Mouse (Mus musculus): ENCODE data around the gene Pik3r3. TPM values are rescaled to one million over a fixed set of nuclear protein-coding genes. Genes with fewer than 3 reads are reported as not detected.
"Not testable (repeated sequence)": the region's sequence is repeated elsewhere in the genome, so short reads cannot be mapped to it uniquely, and the experiment has no call there.

The Pik3r3 gene
- 1 to 10 TPM; 3.7 to 8.2 (median 5.5) TPM for total RNA-seq (2022)

DNA sequence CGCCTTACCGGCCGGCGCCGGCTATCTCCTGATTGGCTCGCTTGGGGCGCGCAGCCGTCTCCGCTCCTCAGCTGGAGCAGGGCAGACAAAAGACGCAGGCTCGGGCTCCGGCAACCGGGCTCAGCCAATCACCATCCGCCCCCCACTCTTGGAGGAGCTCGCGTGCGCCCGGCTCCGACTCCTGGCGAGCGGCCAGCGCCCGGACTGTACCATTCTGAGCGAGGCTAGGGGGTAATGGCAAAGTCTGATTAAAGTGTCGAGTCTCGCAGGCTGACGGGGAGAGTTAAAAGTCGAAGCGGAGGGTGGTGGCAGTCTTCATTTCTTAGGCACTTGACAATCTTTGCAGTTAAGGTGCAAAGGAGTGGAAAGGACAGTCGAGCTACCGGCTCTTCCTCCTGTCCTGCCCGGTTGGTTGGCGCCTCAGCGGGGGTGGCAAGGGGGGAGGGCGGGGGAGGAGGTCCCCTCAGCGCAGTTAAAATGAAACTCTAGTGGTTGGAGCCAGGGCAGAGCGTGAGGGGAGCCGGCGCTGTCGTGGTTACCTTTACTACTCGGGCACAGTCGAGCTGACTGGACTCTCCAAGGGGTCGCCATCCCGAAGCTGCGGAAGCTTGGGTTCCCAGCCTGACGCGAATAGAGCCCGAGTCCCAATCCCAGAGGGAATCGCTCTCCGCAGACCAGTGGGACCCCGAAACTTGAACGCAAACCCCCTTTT is at the start of gene Pik3r3:
Gene Pik3r3 (plus strand): TSS at position 479 of the 712 bp plus-strand sequence.
- peak; percentile 94 to 97 for DNase-seq (ENCODE audit: low spot score in 2 of 2)

DNA sequence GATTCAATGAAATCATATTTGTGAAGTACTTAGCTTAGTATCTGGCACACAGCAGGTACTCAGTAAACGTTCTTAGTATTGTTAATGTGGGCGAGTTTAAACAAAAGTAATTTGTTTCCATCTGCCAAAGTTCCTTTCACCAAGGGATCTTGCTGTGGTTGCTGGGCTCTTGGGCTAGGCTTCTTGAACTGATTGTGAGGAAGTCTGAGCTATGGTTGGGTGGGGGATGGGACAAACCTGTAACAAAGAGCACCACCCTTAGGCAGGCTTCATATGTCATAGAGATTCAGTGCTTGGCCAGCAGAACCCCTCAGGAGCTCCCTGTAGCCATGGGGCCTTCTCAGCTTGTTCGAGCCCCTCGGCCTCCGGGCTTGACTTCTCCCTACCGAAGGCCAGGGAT is 48.3 kb upstream of the Pik3r3 start, which contains the start of the genes 1700042G07Rik and Gm49337:
Gene 1700042G07Rik (plus strand): TSS at position 301 of the 400 bp plus-strand sequence.
Gene Gm49337 (plus strand): TSS at position 313 of the 400 bp plus-strand sequence.
- DNase-seq (ENCODE audit: low spot score in 2 of 2), result no peak

DNA sequence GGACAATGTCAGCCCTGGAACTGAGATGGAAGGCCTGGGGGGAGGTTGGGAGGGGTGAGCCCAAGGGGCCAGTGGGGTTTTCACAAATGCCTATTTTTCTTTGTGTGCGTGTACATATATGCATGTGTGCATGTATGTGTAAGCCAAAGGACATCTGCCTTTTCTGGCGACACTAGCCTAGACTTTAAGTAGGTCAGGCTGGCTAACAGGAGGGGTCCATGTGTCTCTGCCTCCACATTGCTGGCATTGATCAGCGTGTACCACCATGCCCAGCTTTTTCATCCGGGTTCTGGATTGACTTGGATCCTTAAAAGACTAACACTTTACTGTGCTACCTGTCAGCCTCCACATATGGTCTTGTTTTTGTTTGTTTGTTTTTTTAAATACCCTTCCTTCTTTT is 47.7 kb upstream of the Pik3r3 start:
- no peak for DNase-seq (ENCODE audit: low spot score in 2 of 2)

DNA sequence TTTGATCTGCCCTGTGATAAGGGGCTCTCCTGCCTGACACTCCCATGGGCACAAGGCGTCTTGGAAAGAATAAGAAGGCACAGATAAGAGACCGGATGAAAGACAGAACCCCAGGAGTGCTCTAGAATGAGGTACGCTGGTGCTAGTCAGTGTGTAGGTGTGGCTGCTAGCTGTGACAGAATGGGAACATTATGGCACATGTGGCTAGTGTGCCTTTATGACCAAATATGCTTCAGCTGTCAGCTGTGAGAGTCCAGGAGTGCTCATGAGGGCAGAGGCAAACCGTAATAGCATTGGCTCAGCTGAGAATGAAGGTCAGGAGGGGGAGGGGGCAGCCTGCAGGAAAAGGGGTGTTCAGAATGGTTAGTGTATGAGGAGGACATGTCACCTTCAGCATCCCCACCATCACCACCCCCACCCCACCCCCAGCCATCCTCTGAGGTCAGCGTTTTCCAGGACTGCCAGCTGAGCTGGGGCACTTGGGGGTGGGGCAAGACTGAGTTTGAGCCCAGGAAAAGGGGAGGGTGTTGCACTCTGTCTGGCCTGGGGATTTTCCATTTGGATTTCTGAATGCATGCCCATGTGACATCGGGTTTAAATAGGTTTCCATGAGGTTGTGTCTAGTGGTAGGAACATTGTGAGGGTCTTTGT is 46.8 kb upstream of the Pik3r3 start:
- DNase-seq (ENCODE audit: low spot score in 2 of 2), result no peak

DNA sequence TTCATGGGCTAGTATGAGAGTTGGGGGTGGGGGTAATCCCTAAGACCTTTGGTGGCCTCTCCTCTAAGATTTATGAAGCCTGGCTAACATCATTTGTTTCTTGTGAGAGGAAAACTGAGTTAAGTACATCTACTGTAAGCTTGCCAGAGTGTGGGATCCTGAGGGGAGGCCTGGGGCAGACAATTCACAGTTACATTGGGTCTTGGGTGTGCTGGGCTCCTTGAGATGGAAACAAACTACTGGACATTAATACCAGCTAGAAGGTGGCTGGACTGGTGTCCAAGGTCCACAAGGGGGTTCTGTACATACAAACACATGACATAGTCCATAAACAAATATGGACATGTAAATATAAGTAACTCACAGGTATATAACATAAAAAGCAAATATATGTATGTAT is 46.3 kb upstream of the Pik3r3 start:
- no peak for DNase-seq (ENCODE audit: low spot score in 2 of 2)

DNA sequence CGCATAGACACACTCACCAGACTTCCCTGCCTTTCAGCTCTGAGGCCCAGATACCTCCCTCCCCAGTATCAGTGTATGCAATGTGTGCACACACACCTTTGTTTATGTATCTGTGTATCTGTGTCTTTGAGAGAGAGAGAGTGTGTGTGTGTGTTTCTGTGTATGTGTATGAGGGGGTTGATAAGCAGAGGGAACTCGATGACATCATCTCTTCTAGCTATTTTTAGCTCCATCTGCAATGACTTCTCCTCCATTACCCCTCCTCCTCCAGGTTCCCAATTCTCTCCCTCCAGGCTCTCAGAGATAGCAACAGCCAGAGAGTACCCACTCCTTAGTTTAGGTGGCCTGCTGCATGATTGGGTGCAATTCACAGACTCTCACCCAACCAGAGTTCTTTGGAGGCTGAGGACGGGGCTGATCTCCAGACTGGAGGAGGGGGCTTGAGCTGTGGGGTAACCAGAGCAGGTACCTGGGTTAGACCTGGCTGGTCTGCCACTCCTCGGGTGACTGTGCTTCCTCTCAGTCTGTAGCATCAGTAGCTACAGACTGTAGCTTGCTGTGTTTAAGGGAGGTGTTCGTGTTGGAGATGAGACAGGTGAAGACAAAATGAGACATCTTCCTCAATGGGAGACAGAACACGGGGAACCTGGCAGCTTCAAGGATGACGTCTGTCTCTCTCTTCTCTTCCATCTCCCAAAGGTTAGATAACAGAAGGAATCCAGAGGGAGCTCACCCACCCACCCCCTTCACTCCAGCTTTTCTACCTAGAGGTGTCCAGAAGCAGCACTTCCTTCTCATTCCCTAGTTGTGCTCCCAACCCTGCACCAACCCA is 45.5 kb upstream of the Pik3r3 start:
- DNase-seq (ENCODE audit: low spot score in 2 of 2), result no peak

DNA sequence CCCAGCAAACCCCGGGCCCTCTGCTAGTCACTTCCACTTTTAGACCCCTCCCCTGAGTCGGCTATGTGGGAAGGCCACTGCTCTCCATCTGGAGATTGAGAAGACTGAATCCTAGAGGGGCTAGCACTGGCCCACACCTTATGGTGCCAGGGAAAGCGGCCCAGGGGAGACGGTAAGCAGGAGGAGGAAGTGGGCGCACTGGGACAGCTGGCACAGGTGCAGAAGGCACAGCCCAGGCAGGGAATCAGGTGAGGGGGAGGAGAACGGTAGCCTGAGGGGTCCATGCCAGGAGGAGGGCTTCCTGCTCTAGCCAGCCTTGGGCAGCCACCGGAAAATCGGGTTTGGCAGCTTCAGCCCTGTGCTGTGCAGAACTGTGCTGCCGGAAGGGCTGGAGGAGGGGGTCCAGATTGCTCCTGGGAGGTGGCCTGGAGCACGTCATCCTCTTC is 44.9 kb upstream of the Pik3r3 start:
- DNase-seq (ENCODE audit: low spot score in 2 of 2), result peak in 1 of 2 experiments; percentile 13

DNA sequence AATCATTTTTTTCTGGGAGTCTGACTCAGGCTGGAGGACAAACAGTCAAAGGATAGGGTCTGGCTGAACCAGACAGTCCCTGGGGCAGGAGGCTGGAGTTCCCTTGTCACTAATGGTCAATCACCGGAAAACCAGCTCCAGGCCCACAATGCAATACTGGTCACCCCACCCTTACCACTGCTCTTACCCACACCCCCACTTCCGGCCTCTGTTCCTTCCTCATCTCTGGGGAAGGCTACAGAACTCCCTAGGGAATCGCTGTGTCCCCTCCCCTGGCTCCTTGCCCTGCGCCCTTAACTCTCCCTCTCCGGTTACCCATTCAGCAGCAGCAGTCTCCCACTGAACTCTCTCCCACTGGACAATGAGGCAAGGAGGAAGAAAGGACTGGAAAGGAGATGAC is 44.3 kb upstream of the Pik3r3 start:
- DNase-seq (ENCODE audit: low spot score in 2 of 2), result peak; percentile 44 to 52

DNA sequence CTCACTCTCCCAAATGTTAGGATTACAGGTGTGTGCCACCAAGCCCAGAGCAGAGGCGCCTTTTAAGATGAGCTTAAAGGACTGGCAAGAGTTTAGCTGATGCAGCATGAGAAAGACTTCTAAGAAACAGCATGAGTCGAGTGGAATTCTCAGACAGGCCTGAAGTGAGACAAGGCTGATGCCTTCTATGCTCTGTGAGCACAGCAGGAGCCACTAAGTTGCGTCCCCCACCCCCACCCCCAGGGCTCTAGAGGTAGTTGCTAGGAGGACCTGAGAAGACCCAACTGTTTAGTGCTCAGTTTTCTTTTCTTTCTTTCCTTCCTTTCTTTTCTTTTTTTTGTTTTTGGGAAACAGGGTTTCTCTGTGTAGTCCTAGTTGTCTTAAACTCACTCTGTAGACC is 39.3 kb upstream of the Pik3r3 start:
- no peak for DNase-seq (ENCODE audit: low spot score in 2 of 2)

DNA sequence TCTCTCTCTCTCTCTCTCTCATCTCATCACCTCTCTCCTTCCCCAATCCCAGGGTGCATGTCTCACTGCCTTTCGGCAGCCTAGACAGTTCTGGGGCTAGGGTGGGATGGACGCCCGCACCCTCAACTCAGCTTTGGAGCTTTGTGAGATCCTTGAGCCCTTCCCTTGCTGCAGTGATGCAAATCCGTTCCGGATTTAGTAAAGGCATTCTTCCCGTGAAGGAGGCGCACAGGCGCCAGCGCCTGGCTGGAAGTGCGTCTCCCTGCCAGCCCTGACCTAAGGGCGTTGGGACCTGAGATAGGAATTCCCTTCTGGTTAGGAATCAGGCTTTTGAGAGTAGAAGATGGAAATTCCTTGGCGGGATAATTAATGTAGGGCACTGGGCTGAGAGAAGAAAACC is 38.7 kb upstream of the Pik3r3 start:
- DNase-seq (ENCODE audit: low spot score in 2 of 2), result no peak

DNA sequence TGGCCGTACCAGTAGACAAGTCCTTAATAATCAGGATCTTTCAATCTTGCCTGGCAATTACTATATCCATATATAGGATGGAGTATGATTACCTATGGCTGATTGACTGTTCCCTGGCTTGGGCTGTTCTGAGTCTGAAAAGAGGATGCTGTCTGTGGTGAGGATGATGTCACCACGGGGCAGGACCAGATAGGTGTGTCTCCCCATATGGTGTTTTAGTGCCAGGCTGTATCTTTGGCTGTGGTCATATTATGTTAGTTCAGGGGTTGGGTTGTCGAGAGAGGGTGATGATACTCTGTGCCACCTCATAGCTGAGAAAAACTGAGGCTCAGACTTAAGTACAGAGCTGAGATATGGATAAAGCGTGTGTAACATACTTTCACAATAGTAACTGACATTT is 36.3 kb upstream of the Pik3r3 start:
- DNase-seq (ENCODE audit: low spot score in 2 of 2), result no peak

DNA sequence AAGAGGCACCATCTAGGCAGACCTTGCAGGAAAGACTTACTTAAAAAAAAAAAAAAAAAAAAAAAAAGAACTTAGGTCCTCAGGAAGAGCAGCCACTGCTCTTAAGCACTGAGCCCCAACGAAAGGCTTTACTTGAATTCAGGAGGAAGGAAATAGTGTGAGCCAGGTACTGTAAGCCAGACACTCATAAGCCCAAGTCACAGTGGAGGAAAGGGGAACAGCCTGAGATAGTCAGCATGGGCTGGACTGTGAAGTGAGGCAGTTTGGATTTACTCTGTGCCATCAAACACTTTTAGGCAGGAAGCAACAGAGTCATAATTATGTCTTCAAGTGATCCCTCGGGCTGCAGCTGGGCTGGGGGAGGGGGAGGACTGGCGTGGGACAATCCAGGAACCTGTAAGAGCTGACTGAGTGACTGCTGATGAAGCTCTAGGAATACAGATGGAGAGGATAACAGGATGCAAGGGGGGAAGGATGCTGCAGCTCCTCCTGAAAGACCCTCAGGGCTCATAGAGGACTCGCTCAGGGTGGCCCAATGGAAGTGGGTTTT is 29.1 kb upstream of the Pik3r3 start:
- DNase-seq (ENCODE audit: low spot score in 2 of 2), result no peak

DNA sequence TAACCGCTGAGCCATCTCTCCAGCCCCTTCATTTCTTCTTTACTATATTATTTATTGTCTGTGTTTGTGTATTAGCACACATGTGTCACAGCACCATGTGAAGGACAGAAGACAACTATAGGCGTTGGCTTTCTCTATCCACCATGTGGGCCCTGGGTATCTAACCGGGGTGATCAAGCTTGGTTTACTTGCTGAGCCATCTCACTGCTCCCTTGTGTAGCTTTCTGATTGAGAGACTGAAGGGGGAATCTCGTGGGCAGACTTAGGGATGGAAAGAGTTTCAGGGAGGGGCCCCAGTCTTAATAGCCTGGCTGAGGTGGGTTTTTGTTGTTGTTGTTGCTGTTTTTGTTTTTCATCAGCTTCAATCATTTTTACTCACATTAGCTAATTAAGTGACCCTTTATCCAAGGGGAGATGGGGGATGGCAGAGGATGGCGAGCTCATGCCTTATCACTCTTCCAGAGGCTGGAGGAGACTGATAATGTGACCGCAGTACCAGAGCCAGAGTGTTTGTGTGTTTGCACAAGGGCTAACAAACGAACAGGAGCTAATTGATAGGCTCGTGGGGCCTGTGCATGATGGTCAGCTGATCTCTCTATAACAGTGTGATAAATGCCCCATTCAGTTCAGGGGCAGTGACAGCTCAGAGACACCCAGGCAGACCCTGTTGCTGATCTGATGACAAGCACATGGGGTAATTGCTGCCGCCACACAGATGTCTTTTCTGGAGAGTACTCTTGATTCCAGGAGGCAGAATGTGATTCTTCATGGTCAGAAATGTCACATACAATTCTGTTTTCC is 27.6 kb upstream of the Pik3r3 start:
- no peak for DNase-seq (ENCODE audit: low spot score in 2 of 2)

DNA sequence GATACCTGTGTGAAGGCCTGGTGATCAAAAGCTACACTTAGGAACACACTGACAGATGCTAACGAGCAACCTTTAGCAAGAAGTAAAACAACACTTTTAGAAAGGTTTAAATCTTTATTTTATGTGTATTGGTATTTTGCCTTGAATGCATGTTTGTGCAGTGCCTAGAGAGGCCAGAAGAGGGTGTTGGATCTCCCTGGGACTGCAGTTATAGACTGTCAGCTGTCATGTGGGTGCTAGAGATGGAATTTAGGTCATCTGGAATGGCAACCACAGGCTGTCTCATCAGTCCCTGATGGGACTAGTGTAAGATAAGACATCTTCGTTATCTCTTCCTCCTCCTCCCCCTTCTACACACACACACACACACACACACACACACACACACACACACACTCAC is 23.0 kb upstream of the Pik3r3 start:
- DNase-seq (ENCODE audit: low spot score in 2 of 2), result no peak

DNA sequence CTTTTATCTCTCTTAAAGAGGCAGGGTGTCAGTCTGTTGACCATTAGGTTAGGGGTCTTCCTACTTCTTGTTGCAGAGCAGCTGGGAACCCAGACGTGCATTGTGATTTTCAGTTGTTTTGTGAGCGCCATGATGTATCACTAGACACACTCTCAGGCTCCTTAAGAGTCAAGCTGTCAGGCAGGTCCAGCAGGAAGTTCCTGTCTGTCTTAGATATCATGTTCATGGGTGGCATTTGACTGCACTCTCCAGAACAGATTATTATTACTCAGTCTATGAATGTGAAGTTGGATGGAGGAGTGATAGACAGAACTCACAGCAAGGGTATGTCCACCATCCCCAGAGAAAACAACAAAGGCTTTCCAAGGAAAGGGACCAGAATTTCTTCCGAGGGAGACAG is 17.0 kb upstream of the Pik3r3 start:
- DNase-seq (ENCODE audit: low spot score in 2 of 2), result no peak

DNA sequence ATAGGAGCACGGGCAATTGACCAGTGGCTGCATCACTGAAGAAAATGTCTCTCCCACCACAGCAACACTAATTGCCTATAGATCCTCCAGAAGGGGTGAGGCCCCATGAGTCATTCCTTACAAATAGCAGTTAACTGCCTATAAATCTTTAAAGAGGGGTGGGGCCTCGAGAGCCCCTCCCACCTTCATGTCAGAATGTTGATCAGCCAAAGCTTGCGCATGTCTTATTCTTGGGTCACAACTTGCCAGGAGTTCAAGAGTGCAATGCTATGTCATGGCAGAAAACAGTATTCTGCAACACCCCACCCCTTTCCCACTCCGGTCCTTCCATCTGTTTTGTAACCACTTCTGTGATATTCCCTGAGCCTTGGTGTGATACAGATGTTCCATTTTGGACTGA is 14.9 kb upstream of the Pik3r3 start:
- DNase-seq (ENCODE audit: low spot score in 2 of 2), result no peak

DNA sequence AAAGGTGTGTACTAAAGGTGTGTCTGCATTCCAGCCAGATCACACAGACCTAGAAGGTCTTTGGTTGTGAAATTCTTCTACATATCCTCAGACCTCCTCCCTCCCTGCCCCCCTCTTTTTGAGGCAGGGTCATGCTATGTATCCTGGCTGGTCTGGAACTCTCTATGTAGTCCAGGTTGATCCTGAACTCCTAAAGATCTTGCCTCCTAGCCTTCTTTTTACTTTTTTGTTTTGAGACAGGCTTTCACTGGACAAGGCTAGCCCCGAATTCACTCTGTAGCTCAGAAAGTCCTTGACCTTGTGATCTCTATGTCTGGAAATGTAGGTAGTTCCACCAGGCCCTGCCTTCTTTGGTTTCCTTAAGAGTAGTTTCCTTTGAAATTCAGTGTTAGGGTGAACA is 12.5 kb upstream of the Pik3r3 start:
- no peak for DNase-seq (ENCODE audit: low spot score in 2 of 2)

DNA sequence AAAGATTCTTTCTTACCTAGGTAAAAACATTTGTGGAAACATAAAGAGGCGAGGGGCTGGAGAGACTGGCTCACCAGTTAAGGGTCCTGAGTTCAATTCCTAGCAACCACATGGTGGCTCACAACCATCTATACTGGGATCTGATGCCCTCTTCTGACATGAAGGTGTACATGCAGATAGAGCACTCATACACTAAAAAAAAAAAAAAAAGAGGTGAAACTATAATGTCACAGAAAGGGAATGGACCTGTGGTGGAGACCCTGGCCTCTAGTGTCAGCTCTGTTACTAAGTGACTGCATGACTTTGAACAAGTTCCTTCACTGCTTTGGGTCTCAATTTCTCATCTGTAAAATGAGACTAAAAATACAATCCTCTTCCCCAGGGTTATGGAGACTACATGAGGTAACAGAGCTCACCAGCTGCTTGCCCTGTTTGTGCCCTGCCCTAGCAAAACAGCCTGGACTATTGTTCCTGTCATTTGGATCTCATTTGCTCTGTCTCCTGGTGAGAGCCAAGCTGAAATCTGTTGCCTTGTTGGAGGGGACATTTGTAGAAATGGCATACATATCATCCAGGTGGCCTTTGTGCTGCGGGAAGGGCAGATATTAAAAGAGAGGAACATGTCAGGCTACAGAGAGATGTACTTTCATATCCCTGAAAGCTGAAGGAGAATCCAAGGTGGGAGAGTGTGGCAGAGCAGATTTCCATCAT is 5.4 kb upstream of the Pik3r3 start:
- DNase-seq (ENCODE audit: low spot score in 2 of 2), result no peak

DNA sequence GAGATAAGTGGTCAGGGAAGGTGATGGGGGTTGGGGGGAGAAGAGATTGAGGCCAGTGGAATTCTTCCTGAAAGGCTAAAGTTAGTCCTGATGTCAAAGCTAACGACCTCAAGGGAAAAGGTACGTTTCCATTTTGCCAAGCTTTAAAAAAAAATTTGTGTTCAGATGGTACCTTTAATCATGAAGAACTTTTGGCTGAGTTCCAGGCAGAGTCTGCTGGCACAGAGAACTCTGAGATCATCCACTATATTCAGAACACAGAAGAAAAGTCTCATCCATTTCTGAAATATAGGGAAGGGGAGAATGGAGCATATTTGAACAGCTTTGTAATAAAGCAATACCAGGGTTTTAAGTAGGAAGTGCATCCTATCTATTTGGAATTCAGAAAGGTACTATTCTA is 4.4 kb upstream of the Pik3r3 start:
- DNase-seq (ENCODE audit: low spot score in 2 of 2), result no peak

DNA sequence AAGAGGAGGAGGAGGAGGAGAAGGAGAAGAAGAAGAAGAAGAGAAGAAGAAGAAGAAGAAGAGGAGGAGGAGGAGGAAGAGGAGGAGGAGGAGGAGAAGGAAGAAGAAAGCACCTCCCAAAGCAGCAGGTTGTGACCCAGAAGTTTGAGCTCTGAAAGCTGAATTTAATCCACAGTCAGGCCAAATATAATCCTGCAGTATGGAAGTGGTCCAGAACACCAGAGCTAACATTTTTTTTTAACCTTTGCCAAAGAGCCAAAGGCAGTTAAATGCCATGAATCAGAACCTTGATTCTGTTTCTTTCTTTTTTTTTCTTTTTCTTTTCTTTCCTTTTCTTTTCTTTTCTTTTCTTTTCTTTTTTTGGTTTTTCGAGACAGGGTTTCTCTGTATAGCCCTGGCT is 3.8 kb upstream of the Pik3r3 start:
- not testable (repeated sequence) for DNase-seq (ENCODE audit: low spot score in 2 of 2)

Data from gastrocnemius, adult 8-10 months (tissue).